Mouse (Mus musculus) lung, embryonic 16.5 days (tissue): ENCODE data around the gene Chst4. TPM values are rescaled to one million over a fixed set of nuclear protein-coding genes. Genes with fewer than 3 reads are reported as not detected.
"Not testable (repeated sequence)": the region's sequence is repeated elsewhere in the genome, so short reads cannot be mapped to it uniquely, and the experiment has no call there.

Experiments used
- ATAC-seq: fragments of 200-750 bp; cut with Nextera tagmentation; 2 replicates; pipeline ENCODE4 v1.8.0; 2017; ENCODE audit warnings: low read depth, mild to moderate bottlenecking, moderate library complexity
- H3K27ac ChIP-seq: fragments of 300-500 bp; sonication (generic); 2 replicates; pipeline ENCODE4 v1.5.1; 2014; ENCODE audit warnings: mild to moderate bottlenecking, control low read depth, low read length
- H3K27me3 ChIP-seq: fragments of 300-500 bp; sonication (generic); 2 replicates; pipeline ENCODE4 v1.6.1; 2014; ENCODE audit warnings: low read depth, low read length, mixed read lengths; ENCODE audit not compliant: control insufficient read depth, insufficient read depth
- H3K36me3 ChIP-seq: fragments of 300-500 bp; sonication (generic); 2 replicates; pipeline ENCODE4 v1.6.1; 2014; ENCODE audit warnings: low read length; ENCODE audit not compliant: control insufficient read depth, insufficient read depth
- H3K4me1 ChIP-seq: fragments of 300-500 bp; sonication (generic); replicated peaks from 2 replicates; pipeline ENCODE4 v1.6.1; 2014; ENCODE audit warnings: low read length, mixed read lengths; ENCODE audit not compliant: control insufficient read depth, insufficient read depth
- H3K4me2 ChIP-seq: fragments of 300-500 bp; sonication (generic); 2 replicates; pipeline ENCODE4 v1.6.1; 2014; ENCODE audit warnings: low read depth, low read length, control low read depth
- H3K4me3 ChIP-seq: fragments of 300-500 bp; sonication (generic); 2 replicates; pipeline ENCODE4 v1.5.1; 2014; ENCODE audit warnings: mild to moderate bottlenecking, low read length, control low read depth
- H3K9ac ChIP-seq: fragments of 300-500 bp; sonication (generic); 2 replicates; pipeline ENCODE4 v1.6.1; 2014; ENCODE audit warnings: low read length, control low read depth
- H3K9me3 ChIP-seq: fragments of 300-500 bp; sonication (generic); 2 replicates; pipeline ENCODE4 v1.6.1; 2016; ENCODE audit warnings: low read length; ENCODE audit not compliant: control insufficient read depth
- WGBS: fragments of 180-500 bp; shearing (Covaris S2); extraction: QIAGEN DNeasy Blood & Tissue Kit; methylation state at CpG from one replicate; pipeline ENCODE4 v1.1.7; 2014; 5-methylcytosine and 5-hydroxymethylcytosine counted together
- polyA plus RNA-seq: library from polyadenylated mRNA; unstranded; fragments of >200 nt; fragmentation: Nextera tagmentation; extraction: Ambion mirVana; gene quantifications from 2 replicates; pipeline ENCODE4 v1.2.1, GENCODE M21; 2015

Chst4 gene
- polyA plus RNA-seq, 1 experiment from 2014 or later: 0.18 TPM

DNA sequence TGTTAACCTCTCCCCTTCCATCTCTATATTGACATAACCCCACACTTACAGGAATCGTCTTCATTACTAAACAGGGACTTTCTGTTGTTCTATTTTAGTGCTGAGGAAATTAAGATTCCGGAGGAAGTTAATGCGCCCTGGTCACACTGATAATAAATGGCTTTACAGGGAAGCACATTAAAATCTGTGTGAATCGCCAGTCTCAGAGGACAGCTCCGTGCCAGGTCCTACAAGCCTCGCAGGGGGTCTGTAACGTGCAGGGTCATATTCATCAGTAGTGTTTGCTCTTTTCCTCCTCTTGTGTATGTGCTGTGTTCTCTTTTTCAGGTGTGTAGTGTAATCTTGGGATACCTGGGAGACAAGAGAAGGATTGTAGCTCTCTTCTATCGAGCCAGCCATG, 18.7 kb upstream of the Chst4 start:
- no peak for ATAC-seq
- peaks cover 5% of the 10 kb centered on the region for H3K9me3 ChIP-seq
- H3K4me3 ChIP-seq: no peak overlapping the region
- no peaks in the 10 kb centered on the region for H3K36me3 ChIP-seq
- no peak overlapping the region for H3K27ac ChIP-seq
- H3K27me3 ChIP-seq: no peaks in the 10 kb centered on the region
- H3K4me2 ChIP-seq: no peak overlapping the region
- no peak overlapping the region for H3K9ac ChIP-seq
- 58% methylated on average over 8 of the region's 8 CpGs for WGBS
- H3K4me1 ChIP-seq: no peaks in the 10 kb centered on the region

- no peak overlapping the region for H3K27ac ChIP-seq
- WGBS: 61% methylated on average over 6 of the region's 6 CpGs
- no peak for ATAC-seq
These were observed 11.7 kb upstream of the Chst4 start for GRCm38 (mm10) chr8:110051208-110051607.

GRCm38 (mm10) chr8:110040509-110040908, 969 bp upstream of the Chst4 start:
- Histone ChIP-seq H3K27ac (no peak overlapping the region), H3K9ac (no peak overlapping the region), H3K27me3 (no peaks in the 10 kb centered on the region), H3K9me3 (no peaks in the 10 kb centered on the region), H3K4me2 (no peak overlapping the region), H3K36me3 (no peaks in the 10 kb centered on the region), H3K4me1 (no peaks in the 10 kb centered on the region), H3K4me3 (no peak overlapping the region)
- 70% methylated on average over 4 of the region's 4 CpGs for WGBS
- ATAC-seq: no peak

More at GRCm38 (mm10) chr8:110051208-110051607, 11.7 kb upstream of the Chst4 start:
- no peaks in the 10 kb centered on the region for H3K9me3 ChIP-seq
- no peaks in the 10 kb centered on the region for H3K36me3 ChIP-seq
- H3K9ac ChIP-seq: no peak overlapping the region
- no peaks in the 10 kb centered on the region for H3K4me1 ChIP-seq
- no peak overlapping the region for H3K4me2 ChIP-seq
- H3K4me3 ChIP-seq: no peak overlapping the region
- no peaks in the 10 kb centered on the region for H3K27me3 ChIP-seq

GRCm38 (mm10) chr8:110039216-110039615, 324 bp downstream of the Chst4 start:
- no peak overlapping the region for H3K9ac ChIP-seq
- 25% methylated on average over 7 of the region's 7 CpGs for WGBS
- ATAC-seq: no peak
- H3K9me3 ChIP-seq: no peaks in the 10 kb centered on the region
- H3K36me3 ChIP-seq: no peaks in the 10 kb centered on the region
- no peaks in the 10 kb centered on the region for H3K4me1 ChIP-seq
- no peak overlapping the region for H3K27ac ChIP-seq
- H3K4me3 ChIP-seq: no peak overlapping the region
- no peak overlapping the region for H3K4me2 ChIP-seq
- no peaks in the 10 kb centered on the region for H3K27me3 ChIP-seq

- H3K9me3 ChIP-seq: no peaks in the 10 kb centered on the region
- ATAC-seq: no peak
- H3K4me1 ChIP-seq: no peaks in the 10 kb centered on the region
- H3K27ac ChIP-seq: no peak overlapping the region
- no peak overlapping the region for H3K4me3 ChIP-seq
- 46% methylated on average over 2 of the region's 2 CpGs for WGBS
- no peaks in the 10 kb centered on the region for H3K27me3 ChIP-seq
- no peak overlapping the region for H3K4me2 ChIP-seq
- H3K36me3 ChIP-seq: no peaks in the 10 kb centered on the region
- H3K9ac ChIP-seq: no peak overlapping the region
These were observed 3.4 kb downstream of the Chst4 start for GRCm38 (mm10) chr8:110036156-110036555.

DNA sequence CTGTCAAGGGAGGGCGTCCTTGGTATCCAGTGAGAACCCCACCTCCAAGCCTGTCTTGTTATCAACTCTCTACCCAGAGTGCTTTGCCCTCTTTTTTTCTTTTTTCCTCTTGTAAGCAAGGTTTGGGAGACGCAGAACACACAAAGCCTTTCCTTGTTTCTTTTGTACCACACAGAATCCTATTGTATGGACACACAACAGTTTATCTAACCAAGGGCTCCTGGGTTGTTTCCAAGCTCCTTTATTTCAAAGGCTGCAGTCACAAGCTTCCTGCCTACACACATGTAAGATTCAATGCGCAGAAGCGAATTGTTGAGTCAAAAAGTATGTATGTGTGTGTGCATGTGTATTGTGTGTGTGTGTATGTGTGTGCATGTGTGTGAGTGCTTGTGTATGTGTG, 5.2 kb downstream of the Chst4 start:
- no peak overlapping the region for H3K9ac ChIP-seq
- no peaks in the 10 kb centered on the region for H3K36me3 ChIP-seq
- H3K27ac ChIP-seq: no peak overlapping the region
- no peak overlapping the region for H3K4me3 ChIP-seq
- WGBS: 64% methylated on average over 4 of the region's 4 CpGs
- H3K27me3 ChIP-seq: no peaks in the 10 kb centered on the region
- no peaks in the 10 kb centered on the region for H3K9me3 ChIP-seq
- H3K4me1 ChIP-seq: no peaks in the 10 kb centered on the region
- H3K4me2 ChIP-seq: no peak overlapping the region
- ATAC-seq: no peak

GRCm38 (mm10) chr8:110033771-110034170, 5.8 kb downstream of the Chst4 start:
- H3K9ac ChIP-seq, H3K4me2 ChIP-seq, ATAC-seq, H3K36me3 ChIP-seq, H3K4me3 ChIP-seq, H3K9me3 ChIP-seq, H3K4me1 ChIP-seq, H3K27me3 ChIP-seq, H3K27ac ChIP-seq: not testable (repeated sequence)
- WGBS: 29% methylated on average over 8 of the region's 8 CpGs

GRCm38 (mm10) chr8:110022768-110023344, 16.7 kb downstream of the Chst4 start:
- Histone ChIP-seq H3K27me3 (no peaks in the 10 kb centered on the region), H3K36me3 (no peaks in the 10 kb centered on the region), H3K4me3 (no peak overlapping the region), H3K4me1 (no peaks in the 10 kb centered on the region), H3K4me2 (no peak overlapping the region), H3K9ac (no peak overlapping the region), H3K27ac (no peak overlapping the region), H3K9me3 (no peaks in the 10 kb centered on the region)
- WGBS: 87% methylated on average over 10 of the region's 10 CpGs
- no peak for ATAC-seq

- no peaks in the 10 kb centered on the region for H3K9me3 ChIP-seq
- 38% methylated on average over 6 of the region's 6 CpGs for WGBS
- H3K4me1 ChIP-seq: no peaks in the 10 kb centered on the region
- no peak overlapping the region for H3K4me3 ChIP-seq
- H3K36me3 ChIP-seq: no peaks in the 10 kb centered on the region
- H3K9ac ChIP-seq: no peak overlapping the region
- no peak for ATAC-seq
- H3K27ac ChIP-seq: no peak overlapping the region
- H3K27me3 ChIP-seq: no peaks in the 10 kb centered on the region
- H3K4me2 ChIP-seq: no peak overlapping the region
These were observed 17.5 kb downstream of the Chst4 start for GRCm38 (mm10) chr8:110022081-110022480.

- no peak overlapping the region for H3K9ac ChIP-seq
- H3K4me3 ChIP-seq: no peak overlapping the region
- no peak overlapping the region for H3K27ac ChIP-seq
- no peak overlapping the region for H3K4me2 ChIP-seq
- no peak for ATAC-seq
- no peaks in the 10 kb centered on the region for H3K27me3 ChIP-seq
- no peaks in the 10 kb centered on the region for H3K36me3 ChIP-seq
- no peaks in the 10 kb centered on the region for H3K4me1 ChIP-seq
- no peaks in the 10 kb centered on the region for H3K9me3 ChIP-seq
- 32% methylated on average over 5 of the region's 5 CpGs for WGBS
These were observed 28.7 kb downstream of the Chst4 start for GRCm38 (mm10) chr8:110010868-110011267.
